Mouse (Mus musculus) ES-E14 (cell line): Measurements from ENCODE around the gene Wdr46. TPM values are rescaled to one million over a fixed set of nuclear protein-coding genes. Genes with fewer than 3 reads are reported as not detected.

Experiments
- DNase-seq: peaks from one replicate; pipeline ENCODE4 v3.0.0-alpha.2; 2013; ENCODE audit warnings: low read depth, low spot score
- H3K27ac ChIP-seq: 2 replicates; pipeline ENCODE4 v1.5.1; 2012; ENCODE audit warnings: low read depth, mild to moderate bottlenecking, low read length, moderate library complexity, mixed read lengths; ENCODE audit not compliant: poor library complexity, insufficient read depth, severe bottlenecking
- H3K36me3 ChIP-seq: 2 replicates; pipeline ENCODE4 v1.6.1; 2012; ENCODE audit warnings: mild to moderate bottlenecking, low read length, moderate library complexity, mixed read lengths; ENCODE audit not compliant: control insufficient read depth, poor library complexity, insufficient read depth, severe bottlenecking
- H3K4me1 ChIP-seq, 2 experiments: fragments of 150-350 bp in 1 of 2; sonication (generic) in 1 of 2; 2 replicates each; pipeline ENCODE4 v1.6.1; 2012; ENCODE audit warnings: low read length in 2 of 2, mild to moderate bottlenecking in 1 of 2, mixed read lengths in 1 of 2; ENCODE audit not compliant: control insufficient read depth in 2 of 2, insufficient read depth in 2 of 2, poor library complexity in 1 of 2
- H3K4me3 ChIP-seq, 2 experiments: fragments of 150-350 bp in 1 of 2; sonication (generic) in 1 of 2; 2 replicates each; pipeline ENCODE4 v1.5.1; 2012; ENCODE audit warnings: low read length in 2 of 2, low read depth in 1 of 2, mild to moderate bottlenecking in 1 of 2, mixed read lengths in 1 of 2; ENCODE audit not compliant: insufficient read depth in 1 of 2, poor library complexity in 1 of 2, severe bottlenecking in 1 of 2
- H3K9ac ChIP-seq: 2 replicates; pipeline ENCODE4 v1.6.1; 2012; ENCODE audit warnings: low read depth, mild to moderate bottlenecking, low read length, mixed read lengths; ENCODE audit not compliant: poor library complexity, insufficient read depth, severe bottlenecking
- H3K9me3 ChIP-seq: fragments of 150-350 bp; sonication (generic); 2 replicates; pipeline ENCODE4 v1.6.1; 2012; ENCODE audit warnings: low read depth, mild to moderate bottlenecking, low read length; ENCODE audit not compliant: control insufficient read depth, insufficient read depth
- CHD2 ChIP-seq: IDR thresholded peaks from 2 replicates; pipeline ENCODE4 v1.6.1; 2014; ENCODE audit warnings: mild to moderate bottlenecking, low read depth, low read length, inconsistent platforms
- HCFC1 ChIP-seq: IDR thresholded peaks from 2 replicates; pipeline ENCODE4 v1.6.1; 2012; ENCODE audit warnings: low read length, inconsistent platforms, borderline replicate concordance; ENCODE audit not compliant: insufficient read depth
- MAFK ChIP-seq: IDR thresholded peaks from 2 replicates; pipeline ENCODE4 v1.6.1; 2014; ENCODE audit warnings: mild to moderate bottlenecking, low read depth, low read length, inconsistent platforms; ENCODE audit not compliant: insufficient read depth
- ZC3H11A ChIP-seq: IDR thresholded peaks from 2 replicates; pipeline ENCODE4 v1.6.1; 2012; ENCODE audit warnings: low read depth, mild to moderate bottlenecking, inconsistent platforms, low read length, borderline replicate concordance
- ZNF384 ChIP-seq: IDR thresholded peaks from 2 replicates; pipeline ENCODE4 v1.6.1; 2012; ENCODE audit warnings: low read depth, low read length, inconsistent platforms
- in situ Hi-C, 2 experiments: fragments of 600-800 bp; cut with MboI; formaldehyde crosslinking; loops; one replicate each; pipeline ENCODE4 v1.15.1; 2025; ENCODE audit warnings: low sequenced_read_pairs in 2 of 2, inconsistent platforms in 1 of 2; ENCODE audit not compliant: unreplicated experiment in 2 of 2
- total RNA-seq: library from RNA; depleted of rRNA; stranded (reverse); fragments of 300-350 nt; gene quantifications from 2 replicates; pipeline ENCODE4 v1.2.3, GENCODE M21; 2012

Gene Wdr46
- total RNA-seq, 1 experiment: 78.2 TPM

DNA sequence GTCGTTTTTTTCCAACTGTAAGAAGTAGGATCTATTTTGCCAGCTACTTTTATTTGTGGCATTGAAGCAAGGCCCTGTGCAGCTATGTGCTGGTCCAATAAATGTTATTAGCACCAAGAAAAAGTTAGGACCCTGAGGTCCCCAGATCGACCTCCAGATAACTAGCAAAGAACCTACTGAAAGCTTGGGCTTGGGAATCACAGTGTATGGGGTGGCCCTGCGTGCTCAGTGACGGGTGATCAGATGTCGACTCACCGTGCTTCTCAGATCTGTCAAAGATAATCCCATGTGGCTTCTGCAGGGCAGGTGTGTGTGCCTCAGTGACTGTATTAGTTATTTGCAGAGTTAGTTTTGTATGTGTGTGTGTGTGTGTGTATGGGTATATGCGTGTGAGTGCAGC is 19.1 kb upstream of the Wdr46 start:
- Histone ChIP-seq H3K4me3 (no peak overlapping the region), H3K9ac (no peak overlapping the region), H3K9me3 (no peaks in the 10 kb centered on the region), H3K36me3 (peaks cover 15% of the 10 kb centered on the region; the same call in 1 of the 2 replicates), H3K4me1 (peaks cover 0 to 34% of the 10 kb centered on the region in 2 experiments; a peak in 2 of 4 replicates), H3K27ac (no peak overlapping the region)
- no peak for TF ChIP-seq MAFK
- TF ChIP-seq CHD2: no peak
- TF ChIP-seq ZNF384: no peak
- no peak for TF ChIP-seq ZC3H11A
- TF ChIP-seq HCFC1: no peak
- in situ Hi-C loops: no loop called here
- no peak for DNase-seq

DNA sequence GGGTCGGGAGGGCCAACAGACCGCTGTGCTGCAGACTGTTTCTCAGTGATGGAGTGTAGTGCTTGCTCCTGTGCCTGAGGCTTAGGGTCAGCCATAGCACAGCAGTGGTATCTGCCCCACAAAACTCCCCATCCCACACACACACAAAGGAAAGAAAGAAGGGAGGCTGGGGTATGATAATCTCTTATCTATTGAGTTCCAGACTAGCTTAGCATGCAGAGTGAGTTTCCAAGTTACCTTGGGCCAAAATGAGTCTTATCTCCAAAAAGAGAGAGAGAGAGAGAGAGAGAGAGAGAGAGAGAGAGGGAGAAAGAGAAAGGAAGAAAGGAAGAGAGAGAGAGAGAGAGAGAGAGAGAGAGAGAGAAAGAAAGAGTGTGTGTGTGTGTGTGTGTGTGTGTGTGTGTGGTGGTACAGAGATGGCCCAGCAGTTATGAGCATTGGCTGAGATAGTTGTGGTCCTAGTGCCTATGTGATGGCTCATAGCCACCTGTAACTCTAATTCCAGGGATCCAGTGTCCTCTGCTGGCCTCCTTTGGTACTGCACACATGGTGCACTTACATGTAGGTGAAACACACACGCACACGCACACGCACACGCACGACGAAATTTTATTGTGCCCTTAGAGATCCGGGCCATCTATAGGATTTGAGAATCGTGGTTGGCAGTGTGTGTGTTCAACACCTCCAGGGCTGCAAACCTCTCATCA is 15.7 kb upstream of the Wdr46 start:
- peak overlapping the region in 1 of 2 experiments; percentile 28; a peak in 2 of 4 replicates for H3K4me3 ChIP-seq
- H3K4me1 ChIP-seq: peaks cover 0 to 13% of the 10 kb centered on the region in 2 experiments; a peak in 1 of 4 replicates
- no peak for DNase-seq
- H3K27ac ChIP-seq: no peak overlapping the region
- no peak overlapping the region; the same call in 1 of the 2 replicates for H3K9ac ChIP-seq
- in situ Hi-C loops: no loop called here
- H3K9me3 ChIP-seq: no peaks in the 10 kb centered on the region
- TF ChIP-seq ZC3H11A: peak; percentile 33; the same call in 1 of the 2 replicates
- TF ChIP-seq CHD2: no peak
- TF ChIP-seq ZNF384: no peak
- H3K36me3 ChIP-seq: peaks cover 9% of the 10 kb centered on the region; the same call in 1 of the 2 replicates

DNA sequence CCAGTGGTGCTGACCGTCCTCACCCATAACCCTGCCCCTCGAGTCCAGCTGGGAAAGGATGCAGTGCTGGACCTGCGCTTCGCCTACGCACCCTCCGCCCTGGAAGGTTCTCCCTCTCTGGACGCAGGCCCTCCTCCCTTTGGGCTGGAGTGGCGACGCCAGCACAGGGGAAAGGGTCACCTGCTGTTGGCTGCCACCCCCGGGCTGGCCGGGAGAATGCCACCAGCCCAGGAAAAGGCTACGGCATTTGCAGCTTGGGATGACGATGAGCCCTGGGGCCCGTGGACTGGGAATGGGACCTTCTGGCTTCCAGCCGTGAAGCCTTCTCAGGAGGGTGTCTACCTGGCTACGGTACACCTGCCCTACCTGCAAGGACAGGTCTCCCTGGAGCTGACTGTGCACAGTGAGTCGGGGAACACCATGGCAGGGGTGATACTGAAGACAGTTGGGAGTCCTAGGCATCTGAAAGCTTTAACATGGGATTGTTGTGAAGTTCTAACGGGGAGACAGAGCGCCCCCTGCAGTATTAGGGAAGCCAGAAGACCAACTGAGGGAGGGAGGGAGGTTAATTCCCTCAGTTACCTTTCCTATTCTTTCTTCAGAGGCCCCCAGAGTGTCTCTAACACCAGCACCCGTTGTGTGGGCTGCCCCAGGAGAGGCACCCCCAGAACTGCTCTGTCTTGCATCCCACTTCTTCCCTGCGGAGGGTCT is 14.9 kb upstream of the Wdr46 start:
- Histone ChIP-seq H3K27ac (no peak overlapping the region), H3K9ac (no peak overlapping the region; the same call in 1 of the 2 replicates), H3K9me3 (no peaks in the 10 kb centered on the region), H3K36me3 (peaks cover 9% of the 10 kb centered on the region; the same call in 1 of the 2 replicates), H3K4me1 (peaks cover 0 to 13% of the 10 kb centered on the region in 2 experiments; a peak in 1 of 4 replicates), H3K4me3 (peak overlapping the region in 1 of 2 experiments; percentile 28; a peak in 2 of 4 replicates)
- no peak for DNase-seq
- in situ Hi-C loops: no loop called here
- TF ChIP-seq HCFC1 (no peak), ZNF384 (no peak)

DNA sequence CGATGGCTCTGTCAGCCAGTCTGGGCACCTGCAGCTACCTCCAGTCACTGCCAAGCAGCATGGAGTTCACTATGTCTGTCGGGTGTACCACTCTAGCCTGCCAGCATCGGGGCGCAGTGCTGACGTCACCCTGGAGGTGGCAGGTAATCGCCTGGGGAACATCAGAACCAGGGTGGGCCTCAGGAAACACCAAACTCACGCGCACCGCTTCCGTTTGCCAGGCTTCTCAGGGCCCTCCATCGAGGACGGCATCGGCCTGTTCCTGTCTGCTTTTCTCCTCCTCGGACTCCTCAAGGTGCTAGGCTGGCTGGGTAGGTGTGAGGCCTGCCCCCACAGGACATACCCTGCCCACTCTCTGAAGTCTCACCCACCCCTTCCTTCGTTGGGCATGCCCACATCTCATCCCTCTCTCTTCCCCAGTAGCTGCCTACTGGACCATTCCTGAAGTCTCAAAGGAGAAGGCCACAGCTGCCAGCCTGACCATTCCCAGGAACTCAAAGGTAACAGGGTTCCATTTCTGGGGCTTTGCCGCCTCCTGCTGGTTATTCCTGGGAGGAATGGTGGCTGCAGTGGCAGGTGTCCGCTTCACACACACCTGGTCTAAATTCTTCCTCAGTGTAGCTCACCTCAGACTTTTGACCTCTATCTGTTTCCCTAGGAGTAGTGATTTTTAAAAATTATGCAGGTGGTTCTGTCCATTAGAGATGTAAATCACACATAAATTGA is 14.1 kb upstream of the Wdr46 start:
- H3K9ac ChIP-seq: 0 out of 2 replicates have a peak overlapping the region, but pooled peaks have one; percentile 33
- in situ Hi-C loops: no loop called here
- H3K27ac ChIP-seq: no peak overlapping the region
- no peak for DNase-seq
- peaks cover 0 to 14% of the 10 kb centered on the region in 2 experiments; a peak in 1 of 4 replicates for H3K4me1 ChIP-seq
- H3K36me3 ChIP-seq: peaks cover 9% of the 10 kb centered on the region; the same call in 1 of the 2 replicates
- H3K9me3 ChIP-seq: no peaks in the 10 kb centered on the region
- TF ChIP-seq ZC3H11A (peak; percentile 51), CHD2 (no peak), ZNF384 (0 out of 2 replicates have a peak, but pooled peaks have one; percentile 16), MAFK (no peak), HCFC1 (no peak)
- H3K4me3 ChIP-seq: peak overlapping the region in 1 of 2 experiments; percentile 12; a peak in 1 of 4 replicates
